Mouse (Mus musculus): Measurements from ENCODE around the gene Ubfd1. TPM values are rescaled to one million over a fixed set of nuclear protein-coding genes. Genes with fewer than 3 reads are reported as not detected.

Ubfd1 gene
- polyA plus RNA-seq (2017; shearing (Covaris generic)) = 10 to 100 TPM; 10.2 to 10.4 TPM

DNA sequence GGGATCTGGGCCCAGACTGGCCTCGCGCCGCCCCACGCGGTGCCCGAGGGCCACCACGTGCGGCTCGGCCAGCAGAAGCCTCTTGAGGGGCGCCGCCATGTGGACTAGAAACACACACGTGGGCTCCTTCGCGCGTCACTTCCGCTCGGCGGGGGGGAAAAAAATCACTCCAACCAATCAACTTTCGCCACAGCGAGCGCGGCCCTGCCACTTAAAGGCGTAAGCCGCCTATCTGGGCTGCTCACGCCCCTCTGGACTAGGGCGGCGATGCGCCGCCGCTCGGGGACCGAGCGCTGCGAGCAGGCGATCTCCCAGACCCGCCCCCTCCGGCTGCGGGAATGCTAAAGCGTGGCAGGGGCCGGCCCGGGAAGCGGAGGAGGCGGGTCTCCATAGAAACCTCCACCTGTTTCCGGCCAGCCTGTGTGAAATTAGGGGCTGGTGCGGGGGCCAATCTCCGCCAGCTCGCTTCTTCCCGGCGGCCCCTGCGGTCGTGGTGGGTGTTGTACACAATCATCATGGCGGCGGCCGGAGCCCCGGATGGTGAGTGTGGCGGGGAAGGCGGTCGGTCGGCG, at the start of gene Ubfd1, which contains the start of gene Ears2:
TSS of gene Ubfd1 (plus strand) at position 231 of the 572 bp plus-strand sequence.
TSS of gene Ears2 (minus strand) at position 319 of the 572 bp plus-strand sequence.
- ATAC-seq = peak; percentile 84

DNA sequence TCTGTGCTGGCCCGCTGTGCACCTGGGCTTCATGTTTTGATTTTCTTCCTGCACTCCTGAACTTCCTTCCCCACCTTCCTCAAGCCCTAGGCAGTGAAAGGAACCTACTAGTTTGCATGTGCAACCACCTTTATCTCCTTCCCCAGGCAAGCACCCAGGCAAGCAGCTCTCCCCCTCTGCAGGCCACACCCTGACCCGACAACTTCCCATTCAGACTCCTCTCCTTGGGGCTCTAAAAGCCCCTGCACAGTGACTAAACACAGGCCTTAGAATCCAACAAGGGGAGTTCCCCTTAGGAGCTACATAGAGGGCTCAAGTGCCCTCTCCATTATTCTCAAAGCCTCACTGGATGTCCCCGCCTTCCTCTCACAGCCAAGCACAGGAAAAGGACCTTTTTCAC, 48.7 kb upstream of the Ubfd1 start:
- ATAC-seq = no peak

DNA sequence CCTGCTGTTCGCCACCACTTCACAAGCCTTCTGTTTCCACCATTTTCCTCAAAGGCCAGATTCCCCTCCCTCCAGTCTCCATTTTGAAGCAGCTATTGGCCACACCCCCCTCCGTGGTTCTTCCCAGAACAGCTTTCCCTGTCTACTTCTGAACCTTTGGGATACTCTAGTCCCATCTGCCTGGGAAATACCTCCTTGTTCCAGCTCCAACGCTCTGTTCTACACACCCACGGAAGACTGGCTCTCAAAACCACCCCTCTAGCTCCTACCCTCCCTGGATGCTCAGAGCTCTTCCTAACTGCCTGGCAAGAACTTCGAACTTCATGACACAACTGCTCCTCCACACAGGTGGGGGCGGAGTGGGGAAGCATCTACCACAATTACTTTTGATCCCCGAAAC, 48.0 kb upstream of the Ubfd1 start:
- ATAC-seq = no peak

DNA sequence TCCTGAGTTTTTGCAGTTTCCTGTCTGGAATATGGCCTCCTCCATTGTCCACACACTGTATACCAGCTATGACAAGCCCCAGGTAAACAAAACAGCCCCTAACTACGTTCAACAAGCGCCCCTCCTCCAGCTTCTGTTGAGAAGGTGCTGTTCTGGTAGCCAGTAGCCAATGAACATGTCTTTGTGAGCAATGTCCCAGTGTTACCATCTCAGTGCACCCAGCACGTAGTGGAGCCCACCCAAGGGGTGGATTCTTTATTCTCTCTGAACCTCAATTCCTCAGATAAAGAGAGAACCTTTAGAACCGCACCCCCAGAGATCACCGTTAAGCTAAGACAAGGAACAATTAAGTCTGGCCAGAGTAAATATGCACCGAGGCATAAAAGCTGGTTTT, 46.7 kb upstream of the Ubfd1 start:
- no peak for ATAC-seq

DNA sequence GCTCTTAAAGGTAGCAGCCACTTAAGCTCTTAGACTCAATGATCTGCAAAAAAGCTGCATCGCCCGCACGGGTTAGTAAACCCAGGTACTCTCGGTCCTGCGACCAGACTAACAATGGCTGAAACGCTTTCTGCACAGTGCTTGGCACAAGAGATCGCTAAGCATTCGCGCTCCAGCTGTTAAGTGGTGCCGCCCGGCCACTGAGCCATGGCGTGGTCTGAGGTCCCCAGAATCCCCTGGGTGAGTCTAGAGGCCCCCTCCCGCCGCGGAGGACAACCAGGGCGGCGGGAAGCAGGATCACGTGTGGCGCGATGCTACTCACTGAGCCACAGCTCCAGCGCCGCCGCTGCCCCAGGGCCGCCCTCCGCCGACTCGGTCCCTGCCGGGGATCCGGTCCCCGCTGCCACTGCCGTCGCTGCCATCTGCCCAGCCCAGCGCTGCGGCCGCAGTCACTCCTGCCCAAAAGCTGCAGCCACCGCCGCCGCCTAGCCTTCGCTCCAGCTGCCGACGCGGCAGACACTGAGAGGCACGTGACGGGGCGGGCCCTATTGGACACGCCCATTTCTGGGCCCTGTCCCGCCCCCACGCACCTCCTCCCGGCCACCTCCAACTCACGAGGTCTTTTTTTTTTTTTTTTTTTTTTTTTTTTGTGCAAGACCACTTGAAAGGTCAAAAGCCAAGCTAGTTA, 46.2 kb upstream of the Ubfd1 start, which contains the start of gene Gga2:
TSS of gene Gga2 (minus strand) at position 556 of the 688 bp plus-strand sequence.
- peak; percentile 93 for ATAC-seq

DNA sequence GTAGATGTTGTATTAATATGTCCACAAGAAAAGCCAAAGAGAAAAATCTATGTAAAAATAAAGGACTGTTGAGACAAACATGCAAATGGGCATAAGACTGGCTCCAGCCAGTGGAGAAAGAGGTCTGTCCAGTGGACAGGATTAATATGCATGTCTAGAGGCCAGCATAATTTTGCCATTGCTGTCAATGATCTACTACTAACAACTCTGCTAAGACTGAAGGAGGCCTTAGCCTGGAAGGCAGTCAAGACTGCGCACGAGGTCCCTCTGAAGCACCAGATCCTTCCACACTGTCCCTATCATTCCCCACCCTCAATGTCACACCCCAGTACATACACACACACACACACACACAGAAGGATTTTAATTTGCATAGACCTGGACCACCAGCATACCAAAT, 44.8 kb upstream of the Ubfd1 start:
- no peak for ATAC-seq

DNA sequence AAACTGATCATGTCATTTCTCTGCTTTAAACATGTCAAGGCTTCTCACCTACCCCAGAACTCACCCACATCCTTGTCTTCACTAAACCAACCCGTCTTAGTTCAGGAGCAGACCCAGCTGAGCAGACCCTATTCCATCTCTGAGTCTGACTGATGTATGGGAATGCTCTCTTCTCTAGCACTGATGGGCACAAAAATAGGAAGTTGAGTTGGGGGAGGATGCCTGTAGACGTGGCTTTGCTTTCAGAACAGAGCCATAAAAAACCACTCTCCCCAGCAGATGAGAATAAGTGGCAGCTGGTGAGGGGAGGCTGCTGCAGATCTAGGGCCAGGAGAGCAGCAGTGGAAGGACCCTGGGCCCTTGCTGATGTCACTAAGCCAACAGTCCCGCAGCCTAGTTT, 33.6 kb upstream of the Ubfd1 start:
- no peak for ATAC-seq

DNA sequence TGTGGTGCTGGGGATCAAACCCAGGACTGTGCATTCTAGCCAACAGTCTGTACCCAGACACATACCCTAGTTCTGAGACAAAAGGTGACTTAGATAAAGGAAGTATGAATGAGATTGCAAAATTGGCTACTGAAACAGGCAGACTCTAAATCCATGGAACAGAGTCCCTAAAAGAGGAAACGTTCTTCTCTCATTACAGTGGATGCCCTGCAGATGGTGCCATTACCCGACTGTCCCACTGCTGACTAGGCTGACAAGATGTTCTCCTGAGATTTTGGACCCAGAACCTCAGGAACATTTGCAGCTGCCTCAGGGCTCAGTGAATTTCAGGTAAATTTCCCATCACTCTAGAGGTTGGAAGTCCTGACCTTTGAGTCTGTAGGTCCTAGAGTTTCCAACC, 32.6 kb upstream of the Ubfd1 start:
- no peak for ATAC-seq

DNA sequence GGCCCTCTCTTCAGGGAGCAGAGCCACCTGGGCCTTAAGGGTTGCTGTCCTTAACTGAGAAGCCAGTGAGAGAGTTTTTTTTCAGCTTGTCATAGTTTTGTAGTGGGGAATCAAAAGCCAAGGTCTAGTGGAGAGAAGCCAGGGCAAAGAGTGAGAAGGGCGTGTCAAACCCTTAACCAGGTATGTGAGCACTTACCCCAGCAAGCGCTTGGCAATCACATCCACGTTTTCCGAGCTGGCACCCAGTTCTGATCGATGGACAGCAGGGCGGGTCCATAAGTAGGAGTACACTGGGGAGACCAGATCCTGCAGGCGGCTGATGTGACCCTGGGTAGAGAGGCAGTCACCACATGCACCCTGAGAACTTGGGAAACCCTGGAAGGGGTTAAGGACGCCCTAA, 22.9 kb upstream of the Ubfd1 start:
- ATAC-seq = no peak

DNA sequence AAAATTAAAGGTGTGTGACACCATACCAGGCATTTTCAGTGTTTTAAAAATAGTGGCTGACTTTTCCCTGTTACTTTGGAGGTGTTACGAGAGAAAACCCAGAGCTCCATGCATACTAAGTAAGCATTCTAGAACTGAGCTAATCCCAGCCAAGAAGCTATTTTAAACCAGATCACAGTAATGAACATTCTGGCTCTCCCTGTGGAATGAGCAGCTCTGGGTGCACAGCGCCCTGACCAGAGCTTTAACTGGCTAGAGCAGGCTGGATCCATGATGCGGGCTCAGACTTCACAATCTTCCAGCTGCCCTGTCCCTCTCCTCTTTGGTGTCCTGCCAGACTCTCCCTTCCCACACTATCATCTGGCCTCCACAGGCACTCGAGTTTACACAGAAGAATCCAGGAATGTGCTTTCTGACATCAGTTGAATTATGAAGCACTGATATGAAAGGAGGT, 21.8 kb upstream of the Ubfd1 start:
- ATAC-seq = no peak

DNA sequence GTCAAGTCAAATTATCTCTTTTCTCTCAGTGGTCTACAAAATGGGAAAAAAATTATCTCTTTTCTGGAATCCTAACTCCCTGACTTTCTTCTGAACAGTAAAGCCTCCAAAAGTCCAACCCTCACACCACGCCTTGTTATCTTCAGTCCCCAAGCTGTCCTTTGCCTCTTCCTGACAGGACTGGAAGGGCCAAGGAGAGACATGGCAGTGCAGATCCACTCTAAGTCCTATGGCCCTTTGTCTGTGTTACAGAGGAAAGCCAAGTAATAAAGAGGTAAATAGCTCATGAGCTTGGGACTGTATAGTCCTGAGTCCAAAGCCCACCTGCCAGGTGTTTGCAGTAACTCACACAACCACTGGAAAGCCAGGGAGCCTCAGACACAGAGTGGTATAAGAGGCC, 21.3 kb upstream of the Ubfd1 start:
- ATAC-seq = no peak

DNA sequence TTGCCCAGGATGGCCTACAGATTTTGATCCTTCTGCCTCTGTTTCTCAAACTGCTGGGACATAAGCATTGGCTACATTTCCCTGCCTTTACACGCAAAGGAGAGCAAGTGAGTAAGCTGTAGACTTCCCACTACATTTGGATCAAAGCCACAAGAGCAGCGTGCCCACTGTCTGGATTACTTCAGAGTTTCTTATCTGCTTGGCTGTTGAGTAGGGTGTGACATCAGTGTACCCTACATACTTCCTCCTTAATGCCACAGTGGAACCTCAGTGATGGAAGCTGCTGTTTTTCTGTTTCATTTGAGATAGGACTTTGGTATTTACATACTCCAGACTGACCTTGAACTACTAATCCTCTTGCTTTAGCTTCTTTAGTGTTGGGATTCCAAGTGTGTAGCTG, 20.2 kb upstream of the Ubfd1 start:
- ATAC-seq = no peak

DNA sequence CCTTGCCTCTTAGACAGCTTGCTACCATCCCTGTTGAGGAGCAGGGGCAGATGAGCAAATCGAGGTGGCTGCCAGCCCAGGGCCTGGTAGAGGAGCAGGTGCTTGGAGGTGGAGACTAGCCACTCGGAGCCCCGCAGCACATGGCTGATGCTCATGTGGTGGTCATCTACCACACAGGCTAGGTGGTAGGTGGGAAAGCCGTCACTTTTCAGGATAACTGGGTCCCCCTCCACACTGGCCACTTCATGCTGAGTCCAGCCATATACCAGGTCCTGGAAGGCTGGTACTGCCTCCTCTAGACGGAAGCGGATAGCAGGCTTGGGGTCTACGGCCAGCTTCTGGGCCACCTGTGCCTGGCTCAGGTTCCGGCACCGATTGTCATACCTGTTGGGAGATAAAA, 18.8 kb upstream of the Ubfd1 start:
- no peak for ATAC-seq

DNA sequence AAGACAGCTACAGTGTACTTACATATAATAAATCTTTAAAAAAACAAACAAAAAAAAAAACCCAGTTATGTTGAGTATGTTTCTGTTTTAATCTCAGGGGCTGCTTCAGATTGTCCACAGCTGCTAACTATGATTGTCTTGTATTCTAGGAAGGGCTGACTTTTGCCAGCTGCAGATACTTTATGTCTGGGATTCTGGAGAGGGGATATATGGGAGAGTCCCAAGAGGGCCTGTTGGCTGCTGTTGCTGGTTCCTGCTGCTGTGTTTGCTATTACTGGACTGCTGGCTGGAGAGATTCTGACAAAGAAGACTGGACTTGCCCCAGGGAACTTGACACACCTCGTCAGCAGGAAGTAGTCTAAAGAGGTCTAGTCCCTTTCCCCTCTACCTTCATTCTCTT, 16.1 kb upstream of the Ubfd1 start:
- ATAC-seq = no peak

DNA sequence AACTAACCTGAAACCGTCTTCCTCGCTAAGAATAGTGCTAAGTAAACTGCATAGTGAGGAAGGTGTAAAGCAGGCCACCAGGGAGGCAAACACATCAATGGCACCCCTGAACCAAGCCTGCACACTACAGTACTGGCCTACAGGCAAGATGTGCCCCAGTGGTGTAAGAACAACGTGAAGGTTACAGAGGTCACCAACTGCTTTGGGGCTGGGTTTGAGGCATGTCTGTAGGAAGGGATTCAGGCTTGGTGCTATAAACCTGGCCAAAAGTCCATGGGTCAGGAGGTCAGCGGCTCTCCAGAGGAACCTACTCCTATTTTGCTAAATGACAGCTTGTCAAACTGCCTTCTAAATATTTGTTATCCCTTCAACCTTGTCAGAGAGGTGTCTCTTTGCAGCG, 10.3 kb upstream of the Ubfd1 start:
- no peak for ATAC-seq

DNA sequence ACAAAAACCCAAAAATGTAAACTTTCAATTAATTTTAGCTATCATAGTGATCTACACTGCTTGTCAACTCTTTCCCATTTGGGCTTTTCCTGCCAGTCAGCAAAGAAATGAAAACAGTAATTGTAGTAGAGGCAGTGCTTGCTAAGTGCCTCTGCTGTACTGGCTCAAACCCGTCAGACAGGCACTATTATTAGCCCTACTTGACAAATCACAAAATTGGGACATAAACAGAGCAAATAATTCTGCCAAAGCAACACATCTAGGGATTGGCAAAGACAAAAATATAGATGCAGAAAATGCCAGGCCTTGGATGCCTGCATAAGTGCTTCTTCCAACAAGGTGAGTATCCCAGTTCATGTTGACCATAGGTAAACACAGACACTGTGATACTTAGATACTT, 1.3 kb upstream of the Ubfd1 start:
- ATAC-seq = no peak

DNA sequence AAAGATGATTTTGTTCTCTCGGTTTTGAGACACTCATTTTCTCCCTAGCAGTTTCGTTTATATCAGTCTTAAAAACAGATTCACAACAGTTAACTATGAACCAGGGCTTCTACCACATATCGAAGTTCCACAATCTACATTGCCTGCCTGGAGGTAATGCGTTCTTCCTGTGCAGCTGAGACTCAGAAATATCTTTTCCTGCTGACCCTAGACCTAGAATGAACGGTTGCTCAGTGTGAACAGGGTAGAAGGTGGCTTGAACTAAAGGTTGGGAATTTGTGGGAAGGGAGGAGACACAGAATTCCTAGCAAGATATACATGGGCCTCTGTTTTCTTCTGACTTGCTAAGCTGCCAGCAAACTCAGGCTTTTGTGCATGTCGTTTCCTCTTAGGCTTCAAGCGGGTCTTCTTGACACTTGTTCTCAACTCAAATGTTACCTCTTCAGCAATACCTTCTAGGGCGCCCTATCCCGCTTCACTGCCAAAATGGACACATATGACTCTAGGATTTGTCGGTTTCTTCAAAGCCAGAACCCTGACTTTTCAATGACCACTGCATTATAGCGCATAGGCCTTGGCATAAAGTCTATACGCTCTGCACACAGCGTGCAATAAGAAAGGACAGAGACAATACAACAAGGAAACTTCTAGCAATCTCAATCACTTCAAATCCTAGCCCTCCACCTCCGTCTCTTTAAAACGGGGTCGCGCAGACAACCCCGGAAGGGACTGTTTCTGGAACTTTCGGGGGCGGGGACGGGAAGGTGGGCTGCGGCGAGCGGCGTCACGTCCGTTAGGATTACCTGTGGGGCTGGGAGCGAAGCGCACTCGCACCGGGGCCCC, 652 bp upstream of the Ubfd1 start:
- ATAC-seq = peak; percentile 61

DNA sequence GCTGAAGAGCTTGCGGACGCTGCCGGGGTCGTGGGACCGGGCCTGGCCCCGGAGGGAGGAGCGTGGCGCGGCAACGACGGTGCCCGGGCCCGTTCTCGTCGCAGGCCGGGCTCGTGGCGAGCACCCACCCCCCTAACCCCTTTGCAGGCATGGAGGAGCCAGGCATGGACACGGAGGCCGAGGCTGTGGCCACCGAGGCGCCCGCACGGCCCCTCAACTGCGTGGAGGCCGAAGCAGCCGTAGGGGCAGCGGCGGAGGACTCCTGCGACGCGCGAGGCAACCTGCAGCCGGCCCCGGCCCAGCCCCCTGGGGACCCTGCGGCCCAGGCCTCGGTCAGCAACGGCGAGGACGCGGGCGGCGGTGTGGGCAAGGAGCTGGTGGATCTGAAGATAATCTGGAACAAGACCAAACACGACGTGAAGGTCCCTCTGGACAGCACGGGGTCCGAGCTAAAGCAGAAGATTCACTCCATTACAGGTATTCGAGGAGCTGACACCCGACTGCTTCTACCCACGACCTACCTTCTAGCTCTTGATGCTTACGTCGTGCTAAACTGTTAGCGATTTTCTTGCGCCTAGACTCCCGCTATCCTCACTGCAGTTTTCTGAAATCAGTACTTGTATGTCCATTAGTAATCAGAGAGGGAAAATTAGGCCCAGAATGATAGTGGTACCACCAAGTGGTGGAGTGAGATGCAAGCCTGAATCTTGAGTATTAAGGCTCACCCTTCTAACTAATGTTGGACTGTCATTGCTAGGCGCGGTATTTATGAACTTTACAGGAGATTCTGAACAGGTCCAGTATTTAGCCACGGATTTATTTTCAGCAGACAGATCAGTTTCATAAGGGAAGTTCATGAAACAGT, 774 bp downstream of the Ubfd1 start:
- no peak for ATAC-seq

DNA sequence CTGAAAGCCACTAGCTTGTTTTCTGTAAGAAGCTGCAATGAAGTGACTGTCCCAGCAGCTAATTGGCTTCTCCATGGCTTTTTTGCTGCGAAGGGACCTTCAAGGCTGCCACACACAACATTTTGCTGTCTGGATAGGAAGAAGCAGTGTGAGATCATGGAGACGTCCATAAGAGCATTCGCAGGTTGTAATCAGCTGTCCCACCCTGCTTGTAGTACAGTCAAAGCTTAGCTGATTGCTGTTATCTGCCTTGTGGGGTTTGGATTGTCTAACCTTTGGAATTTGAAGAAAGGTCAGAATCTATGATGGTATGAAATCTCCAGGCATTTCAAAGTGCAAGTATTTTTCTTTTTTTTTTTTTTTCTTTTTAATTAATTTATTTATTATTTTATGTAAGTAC, 7.4 kb downstream of the Ubfd1 start:
- no peak for ATAC-seq

DNA sequence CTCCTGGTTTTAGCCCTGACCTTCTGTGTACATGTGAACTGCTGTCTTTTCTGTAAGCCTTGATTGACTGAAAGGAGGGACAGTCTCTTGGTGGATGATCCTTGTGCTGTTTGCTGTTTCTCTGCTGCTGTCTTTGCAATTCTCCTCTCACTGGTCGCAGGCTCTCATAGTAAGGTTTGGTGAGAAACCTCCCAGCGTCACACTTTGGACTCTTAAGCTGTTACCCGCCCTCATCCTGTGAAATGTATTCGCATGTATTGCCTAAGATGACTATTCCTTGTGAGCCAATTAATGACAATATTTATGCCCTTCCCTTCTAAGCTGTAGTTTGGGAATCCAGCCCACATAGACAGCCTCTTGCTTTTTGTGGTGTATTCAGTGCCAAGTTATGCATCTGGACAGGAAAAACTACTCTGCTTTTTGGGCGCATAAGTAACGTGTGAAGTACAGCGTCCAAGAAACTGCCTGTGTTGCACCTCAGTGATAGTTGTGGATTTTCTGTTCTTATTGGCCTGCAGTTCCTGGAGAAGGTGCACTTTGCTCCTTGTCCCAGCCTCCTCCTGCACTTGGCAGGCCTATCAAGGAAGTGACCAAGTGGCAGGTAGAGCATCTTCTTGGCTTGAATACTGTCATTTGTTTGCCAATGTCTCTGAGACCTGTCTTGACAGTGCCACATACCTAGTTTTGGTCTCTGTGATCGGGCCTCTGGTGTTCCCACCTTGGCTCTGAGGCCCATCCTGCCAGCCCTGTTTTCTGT, 13.0 kb downstream of the Ubfd1 start:
- ATAC-seq = no peak

DNA sequence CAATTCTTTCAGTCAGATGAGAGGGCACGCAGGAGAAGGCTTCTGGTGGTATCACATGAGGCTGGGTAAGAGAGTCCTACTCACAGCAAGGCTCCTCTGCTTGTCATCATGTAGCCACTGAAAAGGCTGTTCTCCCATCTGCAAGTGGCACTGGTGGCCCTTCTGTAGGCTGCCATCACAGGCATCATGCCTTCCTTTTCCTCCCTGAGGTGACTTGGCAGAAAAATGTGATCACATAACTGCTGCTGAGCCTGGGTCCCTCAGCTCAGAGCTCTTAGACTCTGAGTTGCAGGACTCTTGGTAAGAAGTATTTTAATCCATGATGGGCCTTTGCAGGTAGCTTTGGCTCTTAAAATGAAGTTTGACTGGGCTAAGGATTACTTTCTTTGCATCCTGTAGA, 14.1 kb downstream of the Ubfd1 start:
- no peak for ATAC-seq
